In the genomic region with DNA sequence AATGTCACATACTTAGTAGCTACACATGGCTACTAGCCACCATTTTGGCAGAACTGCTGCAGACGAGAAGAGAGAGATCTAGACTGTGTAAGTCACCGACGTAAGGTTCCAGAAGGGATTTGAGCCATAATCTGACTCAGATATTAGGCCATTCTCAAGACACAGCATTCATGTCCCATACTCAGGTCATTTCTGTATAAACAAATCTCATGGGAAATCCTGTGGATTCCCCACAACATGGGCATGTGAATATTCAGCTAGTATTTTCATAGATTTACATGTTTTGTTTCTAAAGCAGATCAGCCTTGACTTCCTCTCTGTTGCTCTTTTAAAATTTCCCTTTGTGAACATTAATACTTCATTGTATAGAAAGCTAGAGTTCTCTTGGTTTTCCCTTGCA, we compare ENCODE assay signal across 35 mouse cellular contexts.
"Had no signal": no experiment of that assay in that cellular context is flagged by ENCODE, and none has a peak within 500 bp of the region (broad histone marks: within the 10 kb centered on the region; RNA-seq: fewer than 3 reads in every experiment).

No protein-coding gene starts in this region.

- DNase-seq: heart, postnatal 10 days; heart, postnatal 14 days; heart, postnatal 36 days; heart, postnatal 4 days; kidney, adult 11 months; kidney, adult 18-20 months; kidney, adult 2 months; kidney, adult 8-10 months; kidney, adult 9 months; kidney, postnatal 10 days; kidney, postnatal 14 days; kidney, postnatal 25 days; kidney, postnatal 36 days; kidney, postnatal 4 days; layer of hippocampus, adult 9-11 months; layer of hippocampus, postnatal 36 days had no signal

- H3K4me2 ChIP-seq: heart, embryonic 11.5 days; heart, embryonic 12.5 days; heart, embryonic 13.5 days; heart, embryonic 15.5 days; hindbrain, embryonic 12.5 days; hindbrain, embryonic 13.5 days; hindbrain, embryonic 14.5 days; hindbrain, embryonic 15.5 days; intestine, embryonic 15.5 days; kidney, embryonic 15.5 days had no signal

- H3K27me3 ChIP-seq: heart, embryonic 12.5 days; heart, embryonic 13.5 days; heart, embryonic 15.5 days; hindbrain, embryonic 12.5 days; hindbrain, embryonic 13.5 days; hindbrain, embryonic 15.5 days; intestine, embryonic 15.5 days; kidney, embryonic 15.5 days had no signal

- ATAC-seq: hindbrain, embryonic 16.5 days; hindbrain, postnatal 0 days; inflammation-experienced regulatory T-cells, adult 6 months; intestine, embryonic 15.5 days; intestine, embryonic 16.5 days; intestine, postnatal 0 days had no signal

- H3K9me3 ChIP-seq: heart, embryonic 10.5 days; heart, embryonic 12.5 days; heart, embryonic 13.5 days; heart, embryonic 15.5 days; hindbrain, embryonic 10.5 days; hindbrain, embryonic 12.5 days; hindbrain, embryonic 13.5 days; hindbrain, embryonic 15.5 days; intestine, embryonic 15.5 days; kidney, embryonic 15.5 days had no signal

- H3K9ac ChIP-seq: heart, embryonic 12.5 days; heart, embryonic 13.5 days; heart, embryonic 15.5 days; hindbrain, embryonic 12.5 days; hindbrain, embryonic 13.5 days; hindbrain, embryonic 14.5 days; hindbrain, embryonic 15.5 days; intestine, embryonic 15.5 days; kidney, embryonic 15.5 days had no signal

- H3K27ac ChIP-seq: heart, embryonic 10.5 days; heart, embryonic 13.5 days; heart, embryonic 15.5 days; hindbrain, embryonic 10.5 days; hindbrain, embryonic 12.5 days; hindbrain, embryonic 13.5 days; hindbrain, embryonic 14.5 days; hindbrain, embryonic 15.5 days; hindbrain, postnatal 0 days; intestine, embryonic 15.5 days; kidney, embryonic 15.5 days; kidney, postnatal 0 days; layer of hippocampus, adult 2 months had no signal

- H3K36me3 ChIP-seq: heart, embryonic 10.5 days; heart, embryonic 12.5 days; heart, embryonic 13.5 days; heart, embryonic 15.5 days; hindbrain, embryonic 10.5 days; hindbrain, embryonic 12.5 days; hindbrain, embryonic 13.5 days; hindbrain, embryonic 15.5 days; intestine, embryonic 15.5 days; kidney, embryonic 15.5 days had no signal

- H3K4me3 ChIP-seq: heart, embryonic 10.5 days; heart, embryonic 12.5 days; heart, embryonic 13.5 days; heart, embryonic 15.5 days; hindbrain, embryonic 10.5 days; hindbrain, embryonic 12.5 days; hindbrain, embryonic 13.5 days; hindbrain, embryonic 15.5 days; intestine, embryonic 15.5 days; kidney, embryonic 15.5 days; layer of hippocampus, adult 2 months had no signal

- H3K4me1 ChIP-seq: heart, embryonic 10.5 days; heart, embryonic 12.5 days; heart, embryonic 13.5 days; heart, embryonic 15.5 days; hindbrain, embryonic 10.5 days; hindbrain, embryonic 15.5 days; intestine, embryonic 15.5 days; kidney, embryonic 15.5 days had no signal
